Mouse (Mus musculus): ENCODE results near the gene Tlr7. TPM values are rescaled to one million over a fixed set of nuclear protein-coding genes. Genes with fewer than 3 reads are reported as not detected.
"Not testable (repeated sequence)": the region's sequence is repeated elsewhere in the genome, so short reads cannot be mapped to it uniquely, and the experiment has no call there.

The Tlr7 gene
- 1.4 and 1.5 TPM in 2 replicates for polyA plus RNA-seq (2015; fragmentation: Nextera tagmentation; extraction: Ambion mirVana)

DNA sequence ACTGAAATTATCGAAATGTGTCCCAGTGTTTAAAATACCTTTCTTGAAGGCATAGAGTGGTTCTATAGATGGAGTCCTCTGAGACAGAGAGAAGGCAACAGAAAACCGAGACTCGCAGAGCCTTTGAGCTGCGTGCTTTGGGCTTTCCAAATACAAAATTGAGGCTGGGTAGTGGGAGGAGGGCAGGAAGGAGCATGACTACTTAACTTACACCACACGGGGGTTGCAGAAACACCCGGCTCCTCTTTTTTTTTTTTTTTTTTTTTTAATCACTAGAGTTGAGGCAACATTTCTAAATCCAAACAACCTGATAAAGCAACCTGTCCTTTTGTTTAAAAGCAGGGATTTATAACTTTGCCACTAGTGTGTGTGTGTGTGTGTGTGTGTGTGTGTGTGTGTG, at the start of gene Tlr7:
Gene Tlr7 (minus strand): TSS at position 160 of the 400 bp plus-strand sequence.
- DNase-seq (ENCODE audit: low spot score) (no peak), ATAC-seq (no peak)
- Histone ChIP-seq H3K4me2 (replicated peaks; ENCODE audit: low read depth, low read length) (no peak within 1 kb of the TSS), H3K9ac (replicated peaks; ENCODE audit: low read depth) (no peak within 1 kb of the TSS), H3K36me3 (ENCODE audit: insufficient read depth, low read length) (no peaks in the 10 kb centered on the region), H3K27ac (ENCODE audit: low read length) (no peak within 1 kb of the TSS), H3K4me3 (ENCODE audit: low read depth, low read length) (no peak within 1 kb of the TSS), H3K4me1 (ENCODE audit: insufficient read depth, low read depth, low read length) (no peaks in the 10 kb centered on the region), H3K27me3 (replicated peaks; ENCODE audit: insufficient read depth, low read length) (no peaks in the 10 kb centered on the region), H3K9me3 (ENCODE audit: low read length) (no peaks in the 10 kb centered on the region)
- no peak for TF ChIP-seq CTCF (IDR thresholded peaks at IDR 0.05)
- TF ChIP-seq EP300 (IDR thresholded peaks at IDR 0.05), result no peak
- 54% methylated on average over 6 of the region's 6 CpGs for WGBS

DNA sequence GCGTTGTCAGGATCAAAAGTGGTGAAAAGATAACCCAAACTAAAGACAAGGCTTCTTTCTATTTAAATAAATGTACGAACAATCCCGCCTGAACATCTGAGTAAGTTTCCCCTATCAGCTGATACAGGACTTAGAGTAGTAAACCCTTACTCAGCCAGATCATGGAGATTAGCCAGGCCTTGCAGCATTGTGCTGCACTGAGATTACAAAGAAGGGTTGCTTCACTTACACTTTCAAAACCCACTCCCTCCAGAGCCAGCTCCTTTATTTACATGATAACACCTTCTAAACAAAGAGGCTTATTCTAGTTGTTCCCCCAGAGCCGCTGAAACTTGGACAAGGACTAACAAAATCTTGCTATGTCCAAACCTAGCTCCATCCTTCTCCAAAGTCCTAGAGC, 49.7 kb upstream of the Tlr7 start:
- Histone ChIP-seq H3K27ac (ENCODE audit: low read length) (no peak overlapping the region), H3K4me1 (ENCODE audit: insufficient read depth, low read depth, low read length) (no peaks in the 10 kb centered on the region), H3K9me3 (ENCODE audit: low read length) (no peaks in the 10 kb centered on the region), H3K4me2 (replicated peaks; ENCODE audit: low read depth, low read length) (no peak overlapping the region), H3K4me3 (ENCODE audit: low read depth, low read length) (no peak overlapping the region), H3K27me3 (replicated peaks; ENCODE audit: insufficient read depth, low read length) (no peaks in the 10 kb centered on the region), H3K9ac (replicated peaks; ENCODE audit: low read depth) (no peak overlapping the region), H3K36me3 (ENCODE audit: insufficient read depth, low read length) (no peaks in the 10 kb centered on the region)
- WGBS, result 60% methylated on average over 4 of the region's 4 CpGs
- no peak for DNase-seq (ENCODE audit: low spot score)
- TF ChIP-seq CTCF (IDR thresholded peaks at IDR 0.05) (no peak), EP300 (IDR thresholded peaks at IDR 0.05) (no peak)
- no peak for ATAC-seq

DNA sequence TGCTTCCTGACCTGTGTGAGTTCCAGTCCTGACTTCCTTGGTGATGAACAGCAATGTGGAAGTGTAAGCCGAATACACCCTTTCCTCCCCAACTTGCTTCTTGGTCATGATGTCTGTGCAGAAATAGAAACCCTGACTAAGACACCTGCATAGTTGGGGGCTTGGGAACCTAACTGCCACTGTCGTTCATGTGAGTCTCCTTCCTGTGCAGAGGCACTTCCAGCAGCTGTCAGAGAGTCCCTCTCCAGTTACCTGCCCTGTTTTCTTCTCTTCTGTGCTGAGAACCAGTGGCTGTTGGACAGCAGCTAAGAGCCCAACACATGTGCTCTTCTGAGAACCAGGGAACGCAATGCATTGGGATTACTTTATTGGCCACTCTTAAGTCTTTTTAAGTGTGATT, 30.9 kb upstream of the Tlr7 start:
- H3K27ac ChIP-seq (ENCODE audit: low read length); DNase-seq (ENCODE audit: low spot score): not testable (repeated sequence)
- WGBS, result 89% methylated on average over 3 of the region's 3 CpGs

DNA sequence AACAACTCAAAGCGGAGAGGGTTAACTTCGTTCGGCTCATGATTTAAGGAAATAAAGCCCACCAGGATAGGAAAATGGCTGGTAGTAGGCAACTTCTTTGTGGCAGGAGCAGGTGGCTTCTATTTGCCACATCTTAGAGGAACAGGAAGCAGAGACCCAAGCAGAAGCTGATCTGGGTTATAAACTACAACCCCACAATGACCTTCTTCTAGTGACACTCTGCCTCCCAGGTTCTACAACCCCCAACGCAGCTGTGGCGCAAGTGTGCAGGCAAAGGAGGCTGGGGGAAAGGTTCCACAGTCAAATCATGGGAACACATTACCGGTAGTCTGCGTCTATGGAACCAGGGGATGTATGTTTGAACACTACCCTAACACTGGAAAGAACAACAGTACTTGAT, 29.3 kb upstream of the Tlr7 start:
- H3K27ac ChIP-seq (ENCODE audit: low read length), result no peak overlapping the region
- no peaks in the 10 kb centered on the region for H3K9me3 ChIP-seq (ENCODE audit: low read length)
- no peak for TF ChIP-seq EP300 (IDR thresholded peaks at IDR 0.05)
- no peak for TF ChIP-seq CTCF (IDR thresholded peaks at IDR 0.05)
- no peaks in the 10 kb centered on the region for H3K27me3 ChIP-seq (replicated peaks; ENCODE audit: insufficient read depth, low read length)
- ATAC-seq (no peak), DNase-seq (ENCODE audit: low spot score) (no peak)
- WGBS, result 86% methylated on average over 7 of the region's 7 CpGs
- H3K4me3 ChIP-seq (ENCODE audit: low read depth, low read length), result no peak overlapping the region
- no peak overlapping the region for H3K4me2 ChIP-seq (replicated peaks; ENCODE audit: low read depth, low read length)
- H3K9ac ChIP-seq (replicated peaks; ENCODE audit: low read depth), result no peak overlapping the region
- H3K4me1 ChIP-seq (ENCODE audit: insufficient read depth, low read depth, low read length), result no peaks in the 10 kb centered on the region
- no peaks in the 10 kb centered on the region for H3K36me3 ChIP-seq (ENCODE audit: insufficient read depth, low read length)

More for the DNA sequence above, 30.9 kb upstream of the Tlr7 start:
- not testable (repeated sequence) for H3K4me2 ChIP-seq (replicated peaks; ENCODE audit: low read depth, low read length); H3K27me3 ChIP-seq (replicated peaks; ENCODE audit: insufficient read depth, low read length); H3K9me3 ChIP-seq (ENCODE audit: low read length); H3K4me3 ChIP-seq (ENCODE audit: low read depth, low read length); H3K4me1 ChIP-seq (ENCODE audit: insufficient read depth, low read depth, low read length); ATAC-seq; H3K9ac ChIP-seq (replicated peaks; ENCODE audit: low read depth); H3K36me3 ChIP-seq (ENCODE audit: insufficient read depth, low read length)

GRCm38 (mm10) chrX:167357415-167357814, 27.1 kb upstream of the Tlr7 start:
- DNase-seq (ENCODE audit: low spot score) (peak; percentile 40), ATAC-seq (no peak)
- Histone ChIP-seq H3K4me3 (ENCODE audit: low read depth, low read length) (no peak overlapping the region), H3K27ac (ENCODE audit: low read length) (no peak overlapping the region), H3K9me3 (ENCODE audit: low read length) (no peaks in the 10 kb centered on the region), H3K4me1 (ENCODE audit: insufficient read depth, low read depth, low read length) (no peaks in the 10 kb centered on the region), H3K9ac (replicated peaks; ENCODE audit: low read depth) (no peak overlapping the region), H3K27me3 (replicated peaks; ENCODE audit: insufficient read depth, low read length) (no peaks in the 10 kb centered on the region), H3K4me2 (replicated peaks; ENCODE audit: low read depth, low read length) (no peak overlapping the region), H3K36me3 (ENCODE audit: insufficient read depth, low read length) (no peaks in the 10 kb centered on the region)
- WGBS, result 63% methylated on average over 2 of the region's 2 CpGs
- TF ChIP-seq CTCF (IDR thresholded peaks at IDR 0.05), result peak; percentile 54
- TF ChIP-seq EP300 (IDR thresholded peaks at IDR 0.05), result no peak

DNA sequence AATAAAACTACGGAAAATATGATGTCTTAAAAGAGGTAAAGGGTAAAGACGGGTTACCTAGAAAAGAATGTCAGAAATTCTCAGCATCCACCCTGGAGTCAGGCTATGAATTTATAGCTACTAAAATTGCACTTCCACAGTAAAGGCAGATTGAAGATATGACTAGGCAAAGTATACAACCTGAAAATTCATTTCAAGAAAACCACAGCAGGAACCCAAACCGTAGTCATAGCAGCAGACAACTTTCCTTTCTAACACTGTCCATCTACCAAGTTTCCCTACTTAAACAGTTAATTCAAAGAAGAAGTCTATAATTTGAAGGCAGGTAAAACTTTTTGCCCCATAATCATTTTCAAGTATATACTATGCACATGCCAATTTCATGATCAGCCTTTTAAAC, 25.6 kb upstream of the Tlr7 start:
- Histone ChIP-seq H3K9ac (replicated peaks; ENCODE audit: low read depth) (no peak overlapping the region), H3K9me3 (ENCODE audit: low read length) (no peaks in the 10 kb centered on the region), H3K4me2 (replicated peaks; ENCODE audit: low read depth, low read length) (no peak overlapping the region), H3K27ac (ENCODE audit: low read length) (no peak overlapping the region), H3K36me3 (ENCODE audit: insufficient read depth, low read length) (no peaks in the 10 kb centered on the region), H3K4me3 (ENCODE audit: low read depth, low read length) (no peak overlapping the region), H3K27me3 (replicated peaks; ENCODE audit: insufficient read depth, low read length) (no peaks in the 10 kb centered on the region), H3K4me1 (ENCODE audit: insufficient read depth, low read depth, low read length) (no peaks in the 10 kb centered on the region)
- WGBS, result 85% methylated on average over 3 of the region's 3 CpGs
- no peak for DNase-seq (ENCODE audit: low spot score)
- no peak for ATAC-seq
- TF ChIP-seq EP300 (IDR thresholded peaks at IDR 0.05), result no peak
- TF ChIP-seq CTCF (IDR thresholded peaks at IDR 0.05), result no peak

GRCm38 (mm10) chrX:167353617-167354016, 23.3 kb upstream of the Tlr7 start:
- ATAC-seq (no peak), DNase-seq (ENCODE audit: low spot score) (no peak)
- Histone ChIP-seq H3K4me1 (ENCODE audit: insufficient read depth, low read depth, low read length) (no peaks in the 10 kb centered on the region), H3K9ac (replicated peaks; ENCODE audit: low read depth) (no peak overlapping the region), H3K27ac (ENCODE audit: low read length) (no peak overlapping the region), H3K9me3 (ENCODE audit: low read length) (no peaks in the 10 kb centered on the region), H3K4me3 (ENCODE audit: low read depth, low read length) (no peak overlapping the region), H3K27me3 (replicated peaks; ENCODE audit: insufficient read depth, low read length) (no peaks in the 10 kb centered on the region), H3K36me3 (ENCODE audit: insufficient read depth, low read length) (no peaks in the 10 kb centered on the region), H3K4me2 (replicated peaks; ENCODE audit: low read depth, low read length) (no peak overlapping the region)
- WGBS, result 82% methylated on average over 2 of the region's 2 CpGs
- TF ChIP-seq EP300 (IDR thresholded peaks at IDR 0.05), result no peak
- TF ChIP-seq CTCF (IDR thresholded peaks at IDR 0.05), result no peak
